Mouse (Mus musculus): ENCODE results near the gene Ptgis. TPM values are rescaled to one million over a fixed set of nuclear protein-coding genes. Genes with fewer than 3 reads are reported as not detected.

Gene Ptgis
- polyA plus RNA-seq, 1 experiment from 2014 or later = 5.6 TPM

- H3K36me3 ChIP-seq = no peaks in the 10 kb centered on the region
- H3K4me1 ChIP-seq = no peaks in the 10 kb centered on the region
- H3K27me3 ChIP-seq (replicated peaks) = no peaks in the 10 kb centered on the region
- no peak overlapping the region for H3K4me3 ChIP-seq (replicated peaks)
- H3K4me2 ChIP-seq = no peak overlapping the region
- no peaks in the 10 kb centered on the region for H3K9me3 ChIP-seq (replicated peaks)
- no peak for ATAC-seq (ENCODE audit: low FRiP score)
- H3K27ac ChIP-seq (replicated peaks) = no peak overlapping the region
- WGBS = 86% methylated on average over 3 of the region's 3 CpGs
- H3K9ac ChIP-seq (replicated peaks) = no peak overlapping the region
These were observed 32.3 kb upstream of the Ptgis start for GRCm38 (mm10) chr2:167272706-167273105.

GRCm38 (mm10) chr2:167271121-167271521, 30.7 kb upstream of the Ptgis start:
- no peaks in the 10 kb centered on the region for H3K4me1 ChIP-seq
- no peak overlapping the region for H3K4me3 ChIP-seq (replicated peaks)
- H3K27me3 ChIP-seq (replicated peaks) = no peaks in the 10 kb centered on the region
- H3K9ac ChIP-seq (replicated peaks) = no peak overlapping the region
- H3K27ac ChIP-seq (replicated peaks) = no peak overlapping the region
- H3K4me2 ChIP-seq = no peak overlapping the region
- ATAC-seq (ENCODE audit: low FRiP score) = no peak
- no peaks in the 10 kb centered on the region for H3K9me3 ChIP-seq (replicated peaks)
- no peaks in the 10 kb centered on the region for H3K36me3 ChIP-seq
- WGBS = 88% methylated on average over 9 of the region's 9 CpGs

DNA sequence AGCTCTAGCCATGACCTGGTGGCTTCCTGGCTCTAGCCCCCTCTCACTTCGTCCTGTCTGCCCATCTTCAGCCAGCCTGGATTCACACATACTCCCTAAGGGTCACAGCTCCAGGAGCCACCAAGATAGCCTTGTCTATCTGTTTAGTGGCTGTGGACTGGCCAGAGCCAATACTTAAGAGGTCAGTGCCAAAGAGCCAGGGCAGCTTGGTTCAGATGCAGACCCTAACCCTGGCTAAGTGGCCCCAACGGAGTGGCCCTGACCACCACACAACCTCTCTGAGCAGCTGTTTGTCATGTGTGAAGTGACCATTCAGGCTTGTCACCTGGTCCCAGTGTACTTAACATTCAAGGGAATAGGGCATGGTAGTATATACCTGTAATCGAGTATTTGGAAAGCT, 30.1 kb upstream of the Ptgis start:
- ATAC-seq (ENCODE audit: low FRiP score) = no peak
- H3K4me3 ChIP-seq (replicated peaks) = no peak overlapping the region
- 88% methylated on average over 3 of the region's 3 CpGs for WGBS

GRCm38 (mm10) chr2:167268721-167269120, 28.3 kb upstream of the Ptgis start:
- Histone ChIP-seq H3K4me1 (no peaks in the 10 kb centered on the region), H3K9ac (replicated peaks) (no peak overlapping the region), H3K27me3 (replicated peaks) (no peaks in the 10 kb centered on the region), H3K4me2 (no peak overlapping the region), H3K36me3 (no peaks in the 10 kb centered on the region), H3K27ac (replicated peaks) (no peak overlapping the region), H3K9me3 (replicated peaks) (no peaks in the 10 kb centered on the region), H3K4me3 (replicated peaks) (no peak overlapping the region)
- WGBS = 93% methylated on average over 1 of the region's 1 CpGs
- ATAC-seq (ENCODE audit: low FRiP score) = no peak

More for the DNA sequence above, 30.1 kb upstream of the Ptgis start:
- no peak overlapping the region for H3K27ac ChIP-seq (replicated peaks)
- no peak overlapping the region for H3K9ac ChIP-seq (replicated peaks)
- no peaks in the 10 kb centered on the region for H3K27me3 ChIP-seq (replicated peaks)
- H3K4me2 ChIP-seq = no peak overlapping the region
- H3K36me3 ChIP-seq = no peaks in the 10 kb centered on the region
- no peaks in the 10 kb centered on the region for H3K4me1 ChIP-seq
- H3K9me3 ChIP-seq (replicated peaks) = no peaks in the 10 kb centered on the region

DNA sequence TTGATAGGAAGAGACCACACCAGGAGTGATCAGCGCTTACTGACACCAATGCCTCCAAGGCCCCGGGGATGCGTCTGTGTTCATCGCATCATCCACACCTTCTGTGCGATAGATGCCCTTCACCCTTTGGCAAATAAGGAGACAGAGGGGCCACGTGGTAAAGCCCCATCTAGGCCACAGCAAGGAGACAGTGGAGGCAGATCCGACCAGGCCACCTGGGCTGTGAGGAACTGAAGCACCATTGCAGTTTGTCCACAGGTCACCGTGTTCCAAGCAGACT, 27.9 kb upstream of the Ptgis start:
- Histone ChIP-seq H3K27ac (replicated peaks) (no peak overlapping the region), H3K9me3 (replicated peaks) (no peaks in the 10 kb centered on the region), H3K4me1 (no peaks in the 10 kb centered on the region), H3K36me3 (no peaks in the 10 kb centered on the region), H3K4me3 (replicated peaks) (no peak overlapping the region), H3K27me3 (replicated peaks) (no peaks in the 10 kb centered on the region), H3K4me2 (no peak overlapping the region), H3K9ac (replicated peaks) (no peak overlapping the region)
- 91% methylated on average over 8 of the region's 8 CpGs for WGBS
- ATAC-seq (ENCODE audit: low FRiP score) = no peak

- no peaks in the 10 kb centered on the region for H3K27me3 ChIP-seq (replicated peaks)
- no peak overlapping the region for H3K4me3 ChIP-seq (replicated peaks)
- no peaks in the 10 kb centered on the region for H3K36me3 ChIP-seq
- H3K4me2 ChIP-seq = no peak overlapping the region
- 89% methylated on average over 14 of the region's 14 CpGs for WGBS
- no peaks in the 10 kb centered on the region for H3K9me3 ChIP-seq (replicated peaks)
- no peak overlapping the region for H3K9ac ChIP-seq (replicated peaks)
- ATAC-seq (ENCODE audit: low FRiP score) = no peak
- no peaks in the 10 kb centered on the region for H3K4me1 ChIP-seq
- H3K27ac ChIP-seq (replicated peaks) = no peak overlapping the region
These were observed 27.4 kb upstream of the Ptgis start for GRCm38 (mm10) chr2:167267531-167268410.

- no peak overlapping the region for H3K4me3 ChIP-seq (replicated peaks)
- ATAC-seq (ENCODE audit: low FRiP score) = no peak
- 96% methylated on average over 10 of the region's 10 CpGs for WGBS
These were observed 25.8 kb upstream of the Ptgis start for GRCm38 (mm10) chr2:167266231-167266630.

DNA sequence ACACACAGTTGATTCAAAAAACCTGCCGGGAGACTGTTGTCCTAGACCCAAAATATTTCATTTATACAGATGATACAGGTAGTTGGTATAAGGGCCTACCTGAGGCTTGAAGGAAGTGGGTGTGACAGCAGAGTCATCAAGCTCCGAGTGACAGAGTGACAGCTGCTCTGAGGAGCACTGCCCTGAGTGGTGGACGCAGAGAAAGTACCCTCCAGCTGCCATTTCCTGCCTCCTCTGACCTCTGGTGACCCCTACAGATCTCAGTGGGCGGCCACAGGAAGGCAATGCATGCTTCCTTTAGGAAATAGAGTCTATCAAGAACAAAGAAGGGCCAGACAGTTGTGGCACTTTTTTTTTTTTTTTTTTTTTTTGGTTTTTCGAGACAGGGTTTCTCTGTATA, 25.4 kb upstream of the Ptgis start:
- Histone ChIP-seq H3K4me3 (replicated peaks) (no peak overlapping the region), H3K27me3 (replicated peaks) (no peaks in the 10 kb centered on the region), H3K9ac (replicated peaks) (no peak overlapping the region), H3K36me3 (no peaks in the 10 kb centered on the region), H3K9me3 (replicated peaks) (no peaks in the 10 kb centered on the region), H3K27ac (replicated peaks) (no peak overlapping the region), H3K4me1 (no peaks in the 10 kb centered on the region), H3K4me2 (no peak overlapping the region)
- 60% methylated on average over 4 of the region's 5 CpGs for WGBS
- no peak for ATAC-seq (ENCODE audit: low FRiP score)

More at GRCm38 (mm10) chr2:167266231-167266630, 25.8 kb upstream of the Ptgis start:
- Histone ChIP-seq H3K9ac (replicated peaks) (no peak overlapping the region), H3K36me3 (no peaks in the 10 kb centered on the region), H3K9me3 (replicated peaks) (no peaks in the 10 kb centered on the region), H3K4me1 (no peaks in the 10 kb centered on the region), H3K4me2 (no peak overlapping the region), H3K27me3 (replicated peaks) (no peaks in the 10 kb centered on the region), H3K27ac (replicated peaks) (no peak overlapping the region)

DNA sequence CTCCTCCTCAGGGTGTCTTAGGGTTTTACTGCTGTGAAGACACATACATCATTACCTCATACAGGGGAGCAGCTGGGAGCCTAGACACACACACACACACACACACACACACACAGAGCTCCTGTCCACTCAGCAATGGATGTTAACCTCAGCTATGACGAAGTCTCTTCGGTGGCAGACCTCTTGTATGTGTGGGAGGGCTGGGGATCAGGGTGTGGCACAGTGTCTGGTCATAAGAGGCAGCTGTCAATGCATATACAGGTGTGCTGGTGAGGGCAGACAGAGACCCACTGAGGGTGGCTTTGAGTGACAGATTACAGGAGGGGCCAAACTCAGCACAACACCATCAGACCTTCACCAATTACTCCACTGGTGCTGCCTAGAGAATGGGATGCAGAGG, 24.6 kb upstream of the Ptgis start:
- WGBS = 81% methylated on average over 2 of the region's 2 CpGs

DNA sequence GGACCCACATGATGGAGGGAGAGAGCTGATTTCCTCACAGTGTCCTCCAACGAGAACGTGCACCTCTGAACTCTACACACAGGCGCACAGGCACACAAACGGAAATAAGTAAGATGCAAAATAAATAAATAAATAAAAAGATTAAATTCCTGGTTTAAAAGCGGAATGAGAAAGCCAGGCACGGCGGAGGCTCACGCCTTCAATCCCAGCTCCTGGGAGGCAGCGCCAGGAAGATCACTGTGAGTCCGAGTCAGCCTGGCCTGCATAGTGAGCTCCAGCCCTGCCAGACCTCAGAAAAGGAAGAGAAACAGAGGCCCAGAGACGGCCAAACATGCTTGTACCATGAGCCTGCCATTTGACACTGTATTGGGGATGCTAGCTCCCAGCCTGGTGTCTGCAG, 23.5 kb upstream of the Ptgis start:
- no peaks in the 10 kb centered on the region for H3K27me3 ChIP-seq (replicated peaks)
- no peak overlapping the region for H3K4me3 ChIP-seq (replicated peaks)
- H3K9ac ChIP-seq (replicated peaks) = no peak overlapping the region
- H3K9me3 ChIP-seq (replicated peaks) = no peaks in the 10 kb centered on the region
- no peak overlapping the region for H3K27ac ChIP-seq (replicated peaks)
- H3K4me1 ChIP-seq = no peaks in the 10 kb centered on the region
- ATAC-seq (ENCODE audit: low FRiP score) = no peak
- WGBS = 92% methylated on average over 11 of the region's 11 CpGs
- H3K36me3 ChIP-seq = no peaks in the 10 kb centered on the region
- H3K4me2 ChIP-seq = no peak overlapping the region

More for the DNA sequence above, 24.6 kb upstream of the Ptgis start:
- Histone ChIP-seq H3K9me3 (replicated peaks) (no peaks in the 10 kb centered on the region), H3K27me3 (replicated peaks) (no peaks in the 10 kb centered on the region), H3K4me2 (no peak overlapping the region), H3K27ac (replicated peaks) (no peak overlapping the region), H3K4me1 (no peaks in the 10 kb centered on the region), H3K9ac (replicated peaks) (no peak overlapping the region), H3K4me3 (replicated peaks) (no peak overlapping the region), H3K36me3 (no peaks in the 10 kb centered on the region)
- no peak for ATAC-seq (ENCODE audit: low FRiP score)

DNA sequence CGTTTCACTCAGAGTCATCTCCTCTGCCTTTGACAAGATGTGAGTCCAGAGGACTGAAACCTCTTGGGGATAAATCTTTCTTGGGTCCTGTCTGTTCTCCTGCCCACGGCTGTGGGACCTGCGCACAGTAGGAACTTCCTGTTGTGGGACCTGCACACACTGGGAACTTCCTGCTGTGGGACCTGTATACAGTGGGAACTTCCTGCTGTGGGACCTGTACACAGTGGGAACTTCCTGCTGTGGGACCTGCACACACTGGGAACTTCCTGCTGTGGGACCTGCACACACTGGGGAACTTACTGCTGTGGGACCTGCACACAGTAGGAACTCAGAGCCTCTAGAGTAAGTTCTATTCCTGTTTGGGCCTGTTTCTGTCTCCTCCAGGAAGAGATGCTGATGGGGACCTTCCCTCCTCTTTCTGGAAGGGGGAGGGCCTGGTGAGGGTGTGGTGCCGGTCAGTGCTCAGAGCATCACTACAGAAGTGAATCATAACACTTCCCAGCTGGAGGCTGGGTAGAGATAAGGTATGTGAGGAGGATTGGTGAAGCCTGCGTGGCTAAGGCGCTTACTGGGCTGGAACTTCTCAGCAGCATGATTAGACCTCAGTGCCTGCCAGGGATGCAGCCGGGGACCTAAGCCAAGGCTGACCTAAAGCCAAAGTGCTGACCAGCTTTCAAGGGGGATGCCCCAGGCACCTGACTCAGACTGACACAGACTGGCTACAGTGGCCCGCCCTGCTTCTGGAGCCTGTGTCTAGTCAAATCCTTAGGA, 22.8 kb upstream of the Ptgis start:
- WGBS = 92% methylated on average over 8 of the region's 8 CpGs
- no peak overlapping the region for H3K9ac ChIP-seq (replicated peaks)
- no peaks in the 10 kb centered on the region for H3K9me3 ChIP-seq (replicated peaks)

GRCm38 (mm10) chr2:167262433-167262832, 22.0 kb upstream of the Ptgis start:
- Histone ChIP-seq H3K27ac (replicated peaks) (no peak overlapping the region), H3K36me3 (no peaks in the 10 kb centered on the region), H3K27me3 (replicated peaks) (no peaks in the 10 kb centered on the region), H3K4me3 (replicated peaks) (no peak overlapping the region), H3K9ac (replicated peaks) (no peak overlapping the region), H3K9me3 (replicated peaks) (no peaks in the 10 kb centered on the region), H3K4me2 (no peak overlapping the region), H3K4me1 (no peaks in the 10 kb centered on the region)
- WGBS = 95% methylated on average over 10 of the region's 10 CpGs
- ATAC-seq (ENCODE audit: low FRiP score) = no peak

More for the DNA sequence above, 22.8 kb upstream of the Ptgis start:
- ATAC-seq (ENCODE audit: low FRiP score) = no peak
- Histone ChIP-seq H3K27me3 (replicated peaks) (no peaks in the 10 kb centered on the region), H3K36me3 (no peaks in the 10 kb centered on the region), H3K27ac (replicated peaks) (no peak overlapping the region), H3K4me1 (no peaks in the 10 kb centered on the region), H3K4me3 (replicated peaks) (no peak overlapping the region), H3K4me2 (no peak overlapping the region)

All from neural tube, embryonic 15.5 days (tissue).